Mouse (Mus musculus): ENCODE results near the gene Meis1. TPM values are rescaled to one million over a fixed set of nuclear protein-coding genes. Genes with fewer than 3 reads are reported as not detected.
A peak's percentile ranks its signal among the peaks of the same experiment; 100 is the strongest.

Meis1 gene
- polyA plus RNA-seq, 2 experiments, result 5.6 to 6.2 TPM

GRCm38 (mm10) chr11:18873451-18874277 lies 145.1 kb downstream of the Meis1 start:
- TF ChIP-seq EP300 (IDR thresholded peaks at IDR 0.05; ENCODE audit: low read depth) (no peak), CTCF (IDR thresholded peaks at IDR 0.05; ENCODE audit: low read depth) (no peak)
- no peak for ATAC-seq (ENCODE audit: insufficient read depth)
- no peaks in the 10 kb centered on the region for H3K4me1 ChIP-seq (replicated peaks; ENCODE audit: control insufficient read depth in 2 of 2, insufficient read depth in 2 of 2, low read length in 1 of 2)
- no peak overlapping the region for H3K9ac ChIP-seq (replicated peaks)
- H3K27me3 ChIP-seq (ENCODE audit: control insufficient read depth, insufficient read depth, low read length), result peaks cover 80% of the 10 kb centered on the region
- 5% methylated on average over 9 of the region's 9 CpGs for WGBS (ENCODE audit: insufficient replicate concordance)
- no peaks in the 10 kb centered on the region for H3K36me3 ChIP-seq (replicated peaks; ENCODE audit: control insufficient read depth, insufficient read depth, low read depth)
- no peak overlapping the region for H3K4me2 ChIP-seq (ENCODE audit: low read depth)
- no peak overlapping the region for H3K4me3 ChIP-seq (ENCODE audit: insufficient read depth in 1 of 2, low read depth in 2 of 2, low read length in 2 of 2)
- no peak overlapping the region for H3K27ac ChIP-seq
- H3K9me3 ChIP-seq (ENCODE audit: control insufficient read depth, low read length), result no peaks in the 10 kb centered on the region
- no peak for DNase-seq (ENCODE audit: low read depth in 3 of 3, low spot score in 3 of 3)

GRCm38 (mm10) chr11:18872793-18873192 lies 146.0 kb downstream of the Meis1 start:
- TF ChIP-seq EP300 (IDR thresholded peaks at IDR 0.05; ENCODE audit: low read depth) (no peak), CTCF (IDR thresholded peaks at IDR 0.05; ENCODE audit: low read depth) (no peak)
- 25% methylated on average over 3 of the region's 3 CpGs for WGBS (ENCODE audit: insufficient replicate concordance)
- Histone ChIP-seq H3K27ac (no peak overlapping the region), H3K4me1 (replicated peaks; ENCODE audit: control insufficient read depth in 2 of 2, insufficient read depth in 2 of 2, low read length in 1 of 2) (no peaks in the 10 kb centered on the region), H3K4me3 (ENCODE audit: insufficient read depth in 1 of 2, low read depth in 2 of 2, low read length in 2 of 2) (no peak overlapping the region), H3K9ac (replicated peaks) (no peak overlapping the region), H3K9me3 (ENCODE audit: control insufficient read depth, low read length) (no peaks in the 10 kb centered on the region), H3K36me3 (replicated peaks; ENCODE audit: control insufficient read depth, insufficient read depth, low read depth) (no peaks in the 10 kb centered on the region), H3K4me2 (ENCODE audit: low read depth) (no peak overlapping the region), H3K27me3 (ENCODE audit: control insufficient read depth, insufficient read depth, low read length) (peaks cover 78% of the 10 kb centered on the region)
- DNase-seq (ENCODE audit: low read depth in 3 of 3, low spot score in 3 of 3) (no peak), ATAC-seq (ENCODE audit: insufficient read depth) (no peak)

GRCm38 (mm10) chr11:18872118-18872751 lies 146.6 kb downstream of the Meis1 start:
- DNase-seq (ENCODE audit: low read depth in 3 of 3, low spot score in 3 of 3), result no peak
- H3K4me1 ChIP-seq (replicated peaks; ENCODE audit: control insufficient read depth in 2 of 2, insufficient read depth in 2 of 2, low read length in 1 of 2), result no peaks in the 10 kb centered on the region
- TF ChIP-seq EP300 (IDR thresholded peaks at IDR 0.05; ENCODE audit: low read depth), result no peak
- TF ChIP-seq CTCF (IDR thresholded peaks at IDR 0.05; ENCODE audit: low read depth), result no peak
- no peak for ATAC-seq (ENCODE audit: insufficient read depth)
- peaks cover 73% of the 10 kb centered on the region for H3K27me3 ChIP-seq (ENCODE audit: control insufficient read depth, insufficient read depth, low read length)
- peak overlapping the region in 1 of 2 experiments; percentile 27; a peak in 1 of 4 replicates for H3K4me3 ChIP-seq (ENCODE audit: insufficient read depth in 1 of 2, low read depth in 2 of 2, low read length in 2 of 2)
- WGBS (ENCODE audit: insufficient replicate concordance), result 4% methylated on average over 12 of the region's 12 CpGs
- H3K4me2 ChIP-seq (ENCODE audit: low read depth), result no peak overlapping the region
- H3K9ac ChIP-seq (replicated peaks), result no peak overlapping the region
- H3K9me3 ChIP-seq (ENCODE audit: control insufficient read depth, low read length), result no peaks in the 10 kb centered on the region
- H3K36me3 ChIP-seq (replicated peaks; ENCODE audit: control insufficient read depth, insufficient read depth, low read depth), result no peaks in the 10 kb centered on the region
- no peak overlapping the region for H3K27ac ChIP-seq

GRCm38 (mm10) chr11:18871170-18872081 lies 147.4 kb downstream of the Meis1 start:
- TF ChIP-seq EP300 (IDR thresholded peaks at IDR 0.05; ENCODE audit: low read depth), result no peak
- no peak for TF ChIP-seq CTCF (IDR thresholded peaks at IDR 0.05; ENCODE audit: low read depth)
- Histone ChIP-seq H3K9ac (replicated peaks) (no peak overlapping the region), H3K27me3 (ENCODE audit: control insufficient read depth, insufficient read depth, low read length) (peaks cover 65% of the 10 kb centered on the region), H3K4me3 (ENCODE audit: insufficient read depth in 1 of 2, low read depth in 2 of 2, low read length in 2 of 2) (peak overlapping the region; percentile 11 to 27; a peak in 3 of 4 replicates), H3K36me3 (replicated peaks; ENCODE audit: control insufficient read depth, insufficient read depth, low read depth) (no peaks in the 10 kb centered on the region), H3K9me3 (ENCODE audit: control insufficient read depth, low read length) (no peaks in the 10 kb centered on the region), H3K4me2 (ENCODE audit: low read depth) (peak overlapping the region; percentile 44), H3K27ac (no peak overlapping the region), H3K4me1 (replicated peaks; ENCODE audit: control insufficient read depth in 2 of 2, insufficient read depth in 2 of 2, low read length in 1 of 2) (no peaks in the 10 kb centered on the region)
- ATAC-seq (ENCODE audit: insufficient read depth) (no peak), DNase-seq (ENCODE audit: low read depth in 3 of 3, low spot score in 3 of 3) (no peak)
- under 1% methylated on average over 58 of the region's 58 CpGs for whole genome bisulfite sequencing (ENCODE audit: insufficient replicate concordance)
